ENCODE assay signal across 12 mouse cellular contexts in the genomic region with DNA sequence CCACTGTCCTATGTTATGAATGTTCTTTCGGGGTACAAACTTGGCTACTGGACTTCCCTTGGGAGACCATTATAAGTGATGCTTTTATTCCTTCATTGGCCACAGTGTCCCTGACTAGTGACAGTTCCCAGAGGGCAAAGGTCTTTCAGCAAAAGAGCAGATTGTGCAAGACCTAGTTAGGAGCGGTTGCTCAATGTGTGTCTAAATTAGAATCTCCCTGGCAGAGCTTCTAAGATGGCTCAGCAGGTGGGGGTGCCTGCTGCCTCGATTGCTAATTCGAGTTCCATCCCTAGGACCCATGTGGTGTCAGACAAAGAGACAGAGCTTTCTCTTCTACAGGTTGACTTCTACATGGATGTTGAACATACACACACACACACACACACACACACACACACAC. TPM values are rescaled to one million over a fixed set of nuclear protein-coding genes. Genes with fewer than 3 reads are reported as not detected.
A peak's percentile ranks its signal among the peaks of the same experiment; 100 is the strongest.
DNase-seq lines count a peak whose midpoint lies in the region; ATAC-seq and TF ChIP-seq lines count a peak whose summit lies in the region.
"Had no signal": no experiment of that assay in that cellular context is flagged by ENCODE, and none has a peak within 500 bp of the region (broad histone marks: within the 10 kb centered on the region; RNA-seq: fewer than 3 reads in every experiment).

No protein-coding gene starts in this region.

- no peaks in the 10 kb centered on the region for H3K27me3 ChIP-seq in cerebellum, adult 2 months (ENCODE audit: control insufficient read depth, insufficient read depth, low read length)
- H3K27me3 ChIP-seq in forebrain, embryonic 13.5 days = no peaks in the 10 kb centered on the region

- H3K36me3 ChIP-seq in forebrain, embryonic 13.5 days (ENCODE audit: poor library complexity, severe bottlenecking) = no peaks in the 10 kb centered on the region

- no peak overlapping the region for H3K4me2 ChIP-seq in forebrain, embryonic 13.5 days
- H3K4me2 ChIP-seq: lung, embryonic 14.5 days had no signal

- peak; percentile 48 to 61 for DNase-seq in cerebellum, adult 2 months
- DNase-seq in kidney, postnatal 25 days = peak; percentile 42 to 63
- no peak for DNase-seq in kidney, postnatal 4 days
- DNase-seq in cerebellum, adult 9-11 months = peak; percentile 61
- DNase-seq in thymus, adult 18-20 months = no peak
- DNase-seq: heart, postnatal 14 days; lung, embryonic 14.5 days had no signal

- H3K4me1 ChIP-seq in cerebellum, adult 2 months (ENCODE audit: control insufficient read depth, insufficient read depth, low read length) = peaks cover 5% of the 10 kb centered on the region; the same call in 1 of the 2 replicates
- peaks cover 17% of the 10 kb centered on the region for H3K4me1 ChIP-seq in forebrain, embryonic 13.5 days

- H3K9me3 ChIP-seq in forebrain, embryonic 13.5 days (replicated peaks) = no peaks in the 10 kb centered on the region

- H3K4me3 ChIP-seq in cerebellum, adult 2 months (replicated peaks; ENCODE audit: insufficient read depth, low read depth, low read length) = no peak overlapping the region
- H3K4me3 ChIP-seq in forebrain, embryonic 13.5 days = no peak overlapping the region
- H3K4me3 ChIP-seq: erythroblast, embryonic 14.5 days had no signal

- ATAC-seq in cerebellum, adult (ENCODE audit: insufficient number of reproducible peaks, low FRiP score, low TSS enrichment) = no peak
- peak; percentile 49 for ATAC-seq in megakaryocyte, adult 5-6 weeks (ENCODE audit: poor library complexity, severe bottlenecking)
- ATAC-seq in forebrain, embryonic 13.5 days = no peak
- ATAC-seq: midbrain, embryonic 16.5 days had no signal

- 13% methylated on average over 4 of the region's 4 CpGs for WGBS in cerebellum, adult 2 months
- WGBS in forebrain, embryonic 13.5 days = 54% methylated on average over 4 of the region's 4 CpGs

- H3K9ac ChIP-seq in forebrain, embryonic 13.5 days = no peak overlapping the region
- H3K9ac ChIP-seq: lung, embryonic 14.5 days had no signal

- no peak for TF ChIP-seq CTCF in cerebellum, adult 2 months (IDR thresholded peaks at IDR 0.05; ENCODE audit: borderline replicate concordance, insufficient read depth, low read depth, low read length)

- H3K27ac ChIP-seq in cerebellum, adult 2 months (ENCODE audit: insufficient read depth, low read length) = no peak overlapping the region
- H3K27ac ChIP-seq in forebrain, embryonic 13.5 days = no peak overlapping the region

- TF ChIP-seq POLR2A in cerebellum, adult 2 months (IDR thresholded peaks at IDR 0.05; ENCODE audit: borderline replicate concordance, insufficient read depth, low read length) = no peak

RNA-seq across cellular contexts. Expression of gene Snrk, which starts 1.5 kb away (rescaled TPM):
- 323 and 380 TPM in 2 replicates for polyA plus RNA-seq in cerebellum, adult 2 months (2012; rRNA removed)
- 56.3 and 63.6 TPM in 2 replicates for total RNA-seq in megakaryocyte, adult 5-6 weeks (2015)
- 76.9 and 85.5 TPM in 2 replicates for total RNA-seq in megakaryocyte, adult 5-6 weeks (2017)
- 45.9 and 52.4 TPM in 2 replicates for polyA plus RNA-seq in forebrain, embryonic 13.5 days (2015; fragmentation: Nextera tagmentation; extraction: Ambion mirVana)

Comparison
In these comparisons a context has a peak if more than half of its experiments do, and no peak if none do; other contexts are left out.
1. DNase-seq: peak in cerebellum, adult 2 months (2 of 2), kidney, postnatal 25 days (2 of 2) and cerebellum, adult 9-11 months (single experiment); none in kidney, postnatal 4 days (0 of 2) and thymus, adult 18-20 months (0 of 2).